Mouse (Mus musculus): ENCODE measurements around the gene Prkcq. TPM values are rescaled to one million over a fixed set of nuclear protein-coding genes. Genes with fewer than 3 reads are reported as not detected.

Prkcq gene
- 1.3 and 2.1 TPM in 2 replicates for polyA plus RNA-seq (2016; fragmentation: Nextera tagmentation; extraction: Ambion mirVana)

DNA sequence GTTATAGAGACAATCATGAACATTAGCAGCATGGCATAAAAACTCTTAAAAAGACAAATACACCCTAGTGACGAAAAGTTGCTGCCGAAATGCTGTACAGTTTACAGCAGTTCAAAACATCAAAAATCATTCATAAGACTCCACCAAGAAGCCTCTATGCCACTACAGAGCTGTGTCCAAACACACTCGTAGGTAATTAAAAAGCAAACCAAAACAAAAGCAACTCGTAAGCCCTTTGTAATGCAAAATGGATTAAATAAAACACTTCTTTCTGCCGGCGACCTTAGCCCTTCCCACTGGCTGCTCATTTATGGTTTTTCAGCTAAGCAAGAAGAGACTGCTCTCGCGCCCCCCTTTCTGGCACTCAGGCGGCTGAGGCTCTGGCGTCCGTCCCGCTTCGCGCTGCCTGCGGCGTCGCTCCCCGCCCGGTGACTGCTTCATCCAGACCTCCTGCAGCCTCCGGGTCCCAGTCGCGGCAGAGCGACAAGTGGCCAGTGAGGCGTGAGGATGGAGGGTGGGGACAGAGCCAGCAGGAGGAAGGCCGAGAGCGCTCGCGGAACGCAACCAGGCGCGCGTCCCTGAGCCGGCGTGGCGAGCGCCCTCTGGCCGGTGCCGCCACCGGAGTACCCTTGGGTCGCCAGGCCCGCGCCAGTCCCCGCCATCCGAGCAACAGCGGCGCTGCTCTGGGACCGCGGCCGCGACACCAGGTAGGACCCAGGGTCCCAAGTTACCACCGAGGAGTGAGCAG is at the start of gene Prkcq:
Gene Prkcq, plus strand, starts transcription at position 355 of the 748 bp plus-strand sequence.
- no peaks in the 10 kb centered on the region for H3K9me3 ChIP-seq
- peaks cover 6% of the 10 kb centered on the region; the same call in 1 of the 2 replicates for H3K4me1 ChIP-seq
- peak within 1 kb of the TSS; percentile 56 for H3K27ac ChIP-seq
- H3K27me3 ChIP-seq (ENCODE audit: insufficient read depth, poor library complexity, severe bottlenecking): peaks cover 27% of the 10 kb centered on the region
- 4% methylated on average over 50 of the region's 51 CpGs for WGBS
- no peaks in the 10 kb centered on the region for H3K36me3 ChIP-seq
- H3K4me3 ChIP-seq: peak within 1 kb of the TSS; percentile 66
- DNase-seq (ENCODE audit: low spot score): peak; percentile 77

DNA sequence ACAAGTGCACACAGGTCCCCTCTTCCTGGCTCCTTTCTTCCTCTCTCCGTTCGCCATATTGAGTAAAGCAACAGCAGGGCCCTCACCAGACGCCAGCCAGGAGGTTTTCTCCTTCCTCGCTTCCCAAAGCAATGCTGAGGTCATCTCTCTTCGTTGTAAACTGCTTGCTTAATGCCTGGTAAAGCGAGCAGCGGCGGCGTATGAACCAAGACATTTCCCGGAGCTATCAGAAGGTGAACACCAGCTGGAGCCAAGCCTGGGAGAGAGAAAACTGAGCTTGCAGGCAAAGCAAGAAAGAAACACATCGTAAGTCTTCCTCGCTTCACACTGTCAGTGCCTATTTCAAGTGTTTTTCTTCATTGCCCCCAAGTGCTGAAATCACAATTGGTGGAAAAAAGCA is 41.0 kb upstream of the Prkcq start:
- no peak for DNase-seq (ENCODE audit: low spot score)
- 90% methylated on average over 12 of the region's 12 CpGs for whole genome bisulfite sequencing
- no peak overlapping the region for H3K27ac ChIP-seq
- no peaks in the 10 kb centered on the region for H3K36me3 ChIP-seq
- H3K27me3 ChIP-seq (ENCODE audit: insufficient read depth, poor library complexity, severe bottlenecking): no peaks in the 10 kb centered on the region
- H3K4me3 ChIP-seq: no peak overlapping the region
- H3K9me3 ChIP-seq: no peaks in the 10 kb centered on the region
- H3K4me1 ChIP-seq: no peaks in the 10 kb centered on the region

DNA sequence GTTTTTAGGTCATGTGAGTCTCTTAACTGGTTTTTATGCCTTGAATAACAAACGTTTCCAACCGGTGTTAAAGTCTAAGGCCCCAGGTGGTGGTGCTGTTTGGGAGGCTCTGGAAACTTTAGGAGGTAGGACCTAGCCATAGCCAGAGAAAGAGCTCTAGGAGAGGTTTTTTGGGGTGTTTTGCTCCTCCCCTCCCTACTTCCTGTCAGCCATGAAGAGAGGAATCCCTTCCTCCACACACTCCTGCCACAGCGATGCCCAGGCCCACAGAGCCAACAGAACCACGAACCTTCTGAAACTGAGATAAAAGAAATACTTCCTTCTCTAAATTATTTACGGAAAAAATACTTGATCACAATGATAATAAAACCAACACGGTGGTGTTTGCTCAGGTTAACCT is 36.2 kb upstream of the Prkcq start:
- Histone ChIP-seq H3K27ac (no peak overlapping the region), H3K36me3 (no peaks in the 10 kb centered on the region), H3K9me3 (no peaks in the 10 kb centered on the region), H3K27me3 (ENCODE audit: insufficient read depth, poor library complexity, severe bottlenecking) (no peaks in the 10 kb centered on the region), H3K4me3 (no peak overlapping the region), H3K4me1 (no peaks in the 10 kb centered on the region)
- no peak for DNase-seq (ENCODE audit: low spot score)
- 67% methylated on average over 6 of the region's 6 CpGs for WGBS

DNA sequence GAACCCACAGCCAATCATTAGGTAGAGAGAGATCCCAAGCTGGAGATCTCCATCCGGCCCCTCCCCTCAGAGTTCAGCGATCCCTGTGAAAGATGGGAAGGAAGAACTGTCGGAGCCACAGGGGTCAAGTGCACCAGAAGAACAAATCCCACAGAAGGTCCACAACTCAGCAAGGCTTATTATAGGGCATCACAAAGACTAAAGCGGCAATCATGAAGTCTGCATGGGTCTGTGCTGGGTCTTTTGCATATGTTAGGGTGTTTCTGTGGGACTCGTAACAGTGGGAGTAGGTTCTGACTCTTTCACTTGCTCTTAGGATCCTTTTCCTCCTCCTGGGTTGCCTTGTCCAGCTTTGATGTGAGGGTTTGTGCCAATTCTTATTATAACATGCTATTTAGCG is 33.8 kb upstream of the Prkcq start:
- H3K27ac ChIP-seq: no peak overlapping the region
- no peaks in the 10 kb centered on the region for H3K4me1 ChIP-seq
- DNase-seq (ENCODE audit: low spot score): no peak
- H3K27me3 ChIP-seq (ENCODE audit: insufficient read depth, poor library complexity, severe bottlenecking): no peaks in the 10 kb centered on the region
- no peaks in the 10 kb centered on the region for H3K36me3 ChIP-seq
- H3K4me3 ChIP-seq: no peak overlapping the region
- 82% methylated on average over 6 of the region's 6 CpGs for WGBS
- H3K9me3 ChIP-seq: no peaks in the 10 kb centered on the region

DNA sequence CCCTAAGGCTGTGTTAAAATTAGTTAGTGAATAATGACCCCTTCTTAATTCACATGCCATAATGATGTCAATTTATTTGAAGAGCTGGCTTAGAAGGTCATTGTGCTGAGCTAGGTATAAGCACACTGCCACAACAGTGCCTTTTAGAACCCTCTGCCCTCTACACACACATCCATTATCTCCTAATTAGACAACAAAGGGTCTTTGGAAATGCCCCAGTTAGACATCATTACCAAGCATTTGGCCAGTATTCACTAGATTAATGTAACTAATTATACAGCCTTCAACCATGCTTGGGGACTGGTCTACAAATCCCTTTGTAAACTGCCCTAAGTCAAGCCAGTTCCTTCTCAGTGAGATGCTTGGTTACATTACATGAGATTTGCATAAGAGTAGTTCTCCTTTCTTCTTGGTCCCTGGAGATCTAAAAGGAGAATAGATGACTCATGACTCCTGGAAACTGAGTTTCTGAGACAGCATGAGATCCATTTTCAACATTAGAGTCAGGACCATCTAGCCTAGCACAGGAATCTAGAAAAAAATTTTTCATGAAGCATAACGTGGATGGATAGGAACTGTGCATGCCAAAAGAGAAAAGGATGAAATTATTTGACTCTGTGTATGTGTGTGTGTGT is 32.3 kb upstream of the Prkcq start:
- 85% methylated on average over 1 of the region's 1 CpGs for WGBS
- DNase-seq (ENCODE audit: low spot score): no peak
- H3K27ac ChIP-seq: no peak overlapping the region
- H3K4me1 ChIP-seq: no peaks in the 10 kb centered on the region
- no peaks in the 10 kb centered on the region for H3K27me3 ChIP-seq (ENCODE audit: insufficient read depth, poor library complexity, severe bottlenecking)
- H3K9me3 ChIP-seq: no peaks in the 10 kb centered on the region
- no peak overlapping the region for H3K4me3 ChIP-seq
- H3K36me3 ChIP-seq: no peaks in the 10 kb centered on the region

DNA sequence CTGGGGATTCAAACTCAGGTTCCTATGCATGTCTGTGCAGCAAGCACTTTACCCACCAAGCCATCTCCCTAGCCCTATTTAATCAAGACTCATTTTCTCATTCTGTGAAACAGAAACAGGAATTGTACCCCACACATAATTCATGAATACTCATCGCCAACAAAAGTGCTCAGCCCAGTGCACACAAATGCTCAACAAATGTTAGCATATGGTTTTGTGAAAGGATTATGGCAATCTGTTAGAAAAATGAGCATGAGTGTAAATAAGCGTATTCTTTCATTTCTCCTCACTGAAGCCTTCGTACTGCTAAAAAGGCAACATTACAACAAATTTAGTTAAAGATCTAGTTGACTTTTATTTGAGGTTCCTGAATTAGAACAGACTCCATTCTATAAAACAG is 31.5 kb upstream of the Prkcq start:
- no peak overlapping the region for H3K27ac ChIP-seq
- no peaks in the 10 kb centered on the region for H3K36me3 ChIP-seq
- H3K27me3 ChIP-seq (ENCODE audit: insufficient read depth, poor library complexity, severe bottlenecking): no peaks in the 10 kb centered on the region
- no peak overlapping the region for H3K4me3 ChIP-seq
- H3K9me3 ChIP-seq: no peaks in the 10 kb centered on the region
- 85% methylated on average over 3 of the region's 3 CpGs for WGBS
- DNase-seq (ENCODE audit: low spot score): no peak
- H3K4me1 ChIP-seq: no peaks in the 10 kb centered on the region

DNA sequence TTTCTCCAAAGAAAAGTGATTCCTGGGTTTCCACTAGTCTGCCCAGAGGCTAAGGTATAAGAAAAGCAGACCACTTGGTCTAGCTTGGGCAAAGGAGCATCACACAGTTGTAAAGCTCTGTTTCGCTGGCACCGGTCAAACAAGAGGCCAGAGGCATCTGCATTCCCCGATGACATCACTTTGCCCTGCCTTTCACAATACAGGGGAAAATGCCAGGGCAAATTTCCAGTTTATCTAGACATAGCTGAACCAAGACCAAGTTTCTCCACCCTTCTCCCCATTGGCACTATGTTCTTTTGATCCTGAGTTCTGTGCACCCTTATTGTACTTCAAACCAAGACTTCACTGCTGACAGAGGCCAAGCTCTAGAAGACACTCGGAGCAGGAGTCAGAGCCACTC is 22.8 kb upstream of the Prkcq start:
- no peak for DNase-seq (ENCODE audit: low spot score)
- no peaks in the 10 kb centered on the region for H3K27me3 ChIP-seq (ENCODE audit: insufficient read depth, poor library complexity, severe bottlenecking)
- H3K27ac ChIP-seq: no peak overlapping the region
- H3K4me3 ChIP-seq: no peak overlapping the region
- H3K36me3 ChIP-seq: no peaks in the 10 kb centered on the region
- no peaks in the 10 kb centered on the region for H3K4me1 ChIP-seq
- H3K9me3 ChIP-seq: no peaks in the 10 kb centered on the region
- 90% methylated on average over 4 of the region's 4 CpGs for WGBS

DNA sequence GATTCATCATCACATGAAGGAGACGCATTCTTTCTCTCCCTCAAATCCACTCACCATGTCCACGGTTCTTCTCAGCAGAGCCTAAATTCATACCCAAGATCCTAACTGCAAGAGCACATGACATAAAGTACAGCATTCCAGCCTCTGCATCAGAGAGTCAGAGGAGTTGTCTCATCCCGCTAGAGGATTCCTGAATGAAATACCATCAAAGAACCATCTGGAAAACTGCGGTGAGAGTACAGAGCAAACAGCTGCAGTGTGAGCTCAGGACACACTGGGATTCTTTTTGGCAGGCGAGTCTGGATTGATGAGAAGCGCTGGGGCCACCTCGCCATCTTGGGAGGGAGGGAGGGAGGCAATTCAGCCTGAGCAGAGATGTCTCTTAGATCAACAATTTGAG is 20.9 kb upstream of the Prkcq start:
- Histone ChIP-seq H3K27ac (no peak overlapping the region), H3K27me3 (ENCODE audit: insufficient read depth, poor library complexity, severe bottlenecking) (no peaks in the 10 kb centered on the region), H3K4me1 (no peaks in the 10 kb centered on the region), H3K36me3 (no peaks in the 10 kb centered on the region), H3K4me3 (no peak overlapping the region), H3K9me3 (no peaks in the 10 kb centered on the region)
- WGBS: 72% methylated on average over 7 of the region's 7 CpGs
- DNase-seq (ENCODE audit: low spot score): no peak

DNA sequence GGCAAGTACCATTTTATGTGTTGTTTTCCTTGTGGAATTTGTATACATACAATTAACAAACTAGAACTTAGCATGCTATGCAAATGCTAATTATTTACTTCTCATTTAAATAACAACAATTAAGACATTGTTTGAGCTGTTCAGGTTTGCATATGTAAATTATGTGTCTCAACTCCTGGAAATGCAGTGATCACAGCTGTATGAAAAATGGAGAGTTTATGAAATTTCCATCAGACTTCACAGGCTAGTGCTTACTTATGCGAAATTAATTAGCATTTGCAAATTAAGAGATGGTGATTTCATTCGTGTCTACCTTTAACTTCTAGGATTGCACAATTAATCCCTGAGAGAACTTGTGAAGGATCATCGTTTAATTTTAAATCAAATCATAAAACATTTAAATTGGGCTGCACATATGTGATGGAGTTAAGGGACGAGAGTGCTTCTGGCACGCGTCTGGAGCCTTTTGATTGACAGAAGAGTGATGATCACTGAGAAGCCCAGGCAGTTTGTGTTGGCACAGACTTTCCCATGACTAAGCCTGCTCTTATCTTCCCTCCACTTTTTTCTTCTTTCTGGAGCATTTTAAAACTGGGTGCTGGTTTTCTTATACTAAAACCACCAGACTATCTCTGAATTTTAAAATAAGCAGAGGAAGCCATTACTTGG is 20.1 kb upstream of the Prkcq start:
- Histone ChIP-seq H3K4me1 (no peaks in the 10 kb centered on the region), H3K36me3 (no peaks in the 10 kb centered on the region), H3K27me3 (ENCODE audit: insufficient read depth, poor library complexity, severe bottlenecking) (no peaks in the 10 kb centered on the region), H3K27ac (no peak overlapping the region), H3K4me3 (no peak overlapping the region), H3K9me3 (no peaks in the 10 kb centered on the region)
- DNase-seq (ENCODE audit: low spot score): no peak
- 67% methylated on average over 6 of the region's 6 CpGs for WGBS

DNA sequence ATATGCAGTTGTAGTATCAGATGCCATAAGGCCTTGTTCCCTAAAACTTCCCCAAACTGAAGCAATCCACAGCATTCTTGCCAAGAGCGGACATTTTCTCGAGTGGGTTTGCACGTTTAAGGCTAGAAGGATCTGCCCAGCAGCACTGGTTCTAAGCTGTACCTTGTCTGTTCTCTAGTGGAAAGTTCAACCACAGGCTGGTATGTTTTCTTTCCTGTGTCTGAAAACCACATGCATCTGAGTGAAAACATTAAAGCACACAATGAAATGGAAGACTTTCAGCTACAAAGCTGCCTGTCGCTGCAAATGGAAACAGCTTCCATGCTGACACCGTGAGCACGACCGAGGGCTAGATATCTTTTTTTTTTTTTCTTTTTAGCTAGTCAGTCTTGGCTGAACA is 12.3 kb upstream of the Prkcq start:
- 88% methylated on average over 7 of the region's 7 CpGs for WGBS

DNA sequence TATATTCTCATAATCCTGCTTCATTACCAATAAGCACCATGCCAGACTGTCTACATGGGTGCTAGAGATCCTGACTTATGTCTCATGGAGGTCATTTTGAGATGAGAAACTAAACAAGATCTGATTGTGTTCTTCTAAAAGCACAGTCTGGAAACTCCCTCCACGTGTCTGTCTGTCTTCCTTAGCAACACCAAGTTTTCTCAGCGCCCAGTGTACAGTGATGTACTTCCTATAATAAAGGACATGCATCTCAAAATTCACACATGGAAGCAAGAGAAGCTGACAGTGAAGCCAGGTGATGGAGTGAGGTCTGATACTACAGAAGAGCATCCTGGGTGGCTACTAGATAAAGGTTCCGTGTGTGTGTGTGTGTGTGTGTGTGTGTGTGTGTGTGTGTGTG is 11.2 kb upstream of the Prkcq start:
- Histone ChIP-seq H3K4me1 (no peaks in the 10 kb centered on the region), H3K36me3 (no peaks in the 10 kb centered on the region), H3K4me3 (no peak overlapping the region), H3K27ac (no peak overlapping the region), H3K27me3 (ENCODE audit: insufficient read depth, poor library complexity, severe bottlenecking) (no peaks in the 10 kb centered on the region), H3K9me3 (no peaks in the 10 kb centered on the region)
- DNase-seq (ENCODE audit: low spot score): no peak
- 75% methylated on average over 3 of the region's 3 CpGs for WGBS

More for the DNA sequence above, 12.3 kb upstream of the Prkcq start:
- DNase-seq (ENCODE audit: low spot score): no peak
- no peaks in the 10 kb centered on the region for H3K9me3 ChIP-seq
- no peaks in the 10 kb centered on the region for H3K4me1 ChIP-seq
- H3K36me3 ChIP-seq: no peaks in the 10 kb centered on the region
- H3K27me3 ChIP-seq (ENCODE audit: insufficient read depth, poor library complexity, severe bottlenecking): no peaks in the 10 kb centered on the region
- no peak overlapping the region for H3K27ac ChIP-seq
- H3K4me3 ChIP-seq: no peak overlapping the region

DNA sequence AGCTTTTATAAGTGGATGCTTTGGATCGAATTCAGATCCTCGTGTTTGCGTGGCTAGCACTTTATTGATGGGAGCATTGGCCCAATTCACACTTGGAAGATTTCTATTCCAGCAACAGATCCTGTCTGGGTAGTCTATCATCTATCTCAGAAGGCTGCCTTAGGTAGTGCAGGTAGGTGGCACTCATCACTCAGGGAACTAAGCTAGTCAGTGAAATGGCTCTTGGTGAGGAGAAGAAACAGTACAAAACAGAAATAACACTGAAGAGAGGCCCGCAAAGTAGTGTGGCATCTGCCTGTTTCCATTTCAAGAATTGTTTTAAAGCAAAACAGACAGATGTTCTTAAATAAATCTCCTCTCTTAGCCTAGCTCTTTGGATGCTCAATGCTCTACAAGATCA is 10.6 kb upstream of the Prkcq start:
- DNase-seq (ENCODE audit: low spot score): no peak
- H3K9me3 ChIP-seq: no peaks in the 10 kb centered on the region
- H3K27me3 ChIP-seq (ENCODE audit: insufficient read depth, poor library complexity, severe bottlenecking): no peaks in the 10 kb centered on the region
- 87% methylated on average over 4 of the region's 4 CpGs for WGBS
- H3K27ac ChIP-seq: no peak overlapping the region
- no peaks in the 10 kb centered on the region for H3K4me1 ChIP-seq
- H3K4me3 ChIP-seq: no peak overlapping the region
- H3K36me3 ChIP-seq: no peaks in the 10 kb centered on the region

DNA sequence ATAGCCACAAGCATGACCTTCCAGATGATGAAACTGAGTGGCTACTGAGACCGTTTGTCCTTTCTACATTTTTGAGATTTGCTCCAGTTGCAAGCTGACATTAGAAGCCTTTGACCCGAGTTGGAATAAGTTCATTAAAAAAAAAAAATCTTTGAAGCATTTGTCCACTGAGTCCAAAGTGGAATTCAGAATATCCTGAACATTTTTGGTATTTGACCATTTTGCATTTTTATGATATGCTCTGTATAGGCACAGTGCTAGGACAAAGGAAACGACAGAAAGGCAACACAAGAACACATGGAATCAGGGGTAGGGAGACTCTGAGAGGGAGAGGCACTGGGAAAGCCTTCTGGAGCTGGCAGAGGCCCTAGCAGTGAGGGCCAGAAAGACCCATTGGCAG is 9.2 kb upstream of the Prkcq start:
- H3K36me3 ChIP-seq: no peaks in the 10 kb centered on the region
- DNase-seq (ENCODE audit: low spot score): no peak
- 66% methylated on average over 3 of the region's 3 CpGs for WGBS
- H3K4me1 ChIP-seq: no peaks in the 10 kb centered on the region
- H3K4me3 ChIP-seq: no peak overlapping the region
- H3K9me3 ChIP-seq: no peaks in the 10 kb centered on the region
- H3K27ac ChIP-seq: no peak overlapping the region
- H3K27me3 ChIP-seq (ENCODE audit: insufficient read depth, poor library complexity, severe bottlenecking): no peaks in the 10 kb centered on the region

Data from heart, embryonic 10.5 days (tissue).